Mouse (Mus musculus): ENCODE data around the gene Rbm28. TPM values are rescaled to one million over a fixed set of nuclear protein-coding genes. Genes with fewer than 3 reads are reported as not detected.

Rbm28 gene
- polyA plus RNA-seq (2014; fragmentation: Nextera tagmentation; extraction: Ambion mirVana), result 48.4 and 54.6 TPM in 2 replicates

DNA sequence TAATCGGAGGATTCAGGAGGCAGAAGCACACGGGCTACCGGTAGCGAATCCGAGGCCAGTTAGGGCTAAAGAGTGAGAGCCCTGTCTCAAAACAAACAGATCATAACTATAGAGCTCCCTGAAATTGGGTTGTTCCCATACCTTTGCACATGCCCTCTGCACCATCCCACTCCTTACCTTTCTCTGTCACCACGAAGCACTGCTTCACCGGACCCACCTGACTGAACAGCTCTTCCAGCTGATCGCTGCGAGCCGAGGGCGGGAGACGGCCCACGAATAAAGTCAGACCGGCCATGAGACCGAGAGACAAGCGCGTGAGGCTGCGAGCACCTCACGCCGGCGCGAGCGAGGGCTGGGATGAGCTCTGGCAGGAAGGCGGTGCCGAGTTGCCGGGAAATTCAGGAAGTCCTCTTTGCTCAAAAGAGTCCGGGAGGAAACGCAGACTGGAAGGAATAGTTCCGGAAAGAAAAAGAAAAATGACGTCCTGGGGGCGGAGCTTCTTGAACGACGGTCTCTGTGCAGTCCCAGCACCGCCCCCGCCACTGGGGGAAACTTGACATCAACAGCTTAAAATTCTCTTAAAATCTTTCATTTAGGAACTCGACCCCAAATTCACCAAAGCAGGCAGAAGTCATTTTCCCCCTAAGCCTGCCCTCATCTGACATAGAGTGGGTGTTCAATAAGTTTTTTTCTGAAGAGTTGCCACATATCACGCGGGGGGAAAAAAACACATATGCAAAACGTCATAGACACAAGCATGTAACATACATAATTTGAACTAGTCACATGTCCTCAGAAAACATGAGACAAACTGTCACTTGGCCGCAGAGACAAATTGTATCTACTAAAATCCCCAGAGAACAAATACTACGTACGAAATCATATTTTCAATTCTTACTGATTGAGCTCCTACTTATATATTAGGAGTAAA is at the start of gene Rbm28:
TSS of gene Rbm28 (minus strand) at position 693 of the 931 bp plus-strand sequence.
- ATAC-seq (replicated peaks; ENCODE audit: low FRiP score) (peak; percentile 85), DNase-seq (ENCODE audit: low spot score) (peak; percentile 84)
- Histone ChIP-seq H3K4me3 (ENCODE audit: low read depth, low read length) (peak within 1 kb of the TSS; percentile 75), H3K9ac (ENCODE audit: low read depth, low read length) (peak within 1 kb of the TSS; percentile 72), H3K9me3 (ENCODE audit: control insufficient read depth, low read length) (no peaks in the 10 kb centered on the region), H3K36me3 (ENCODE audit: control insufficient read depth, insufficient read depth, low read length) (0 out of 2 replicates have a peak, but pooled peaks cover 5% of the 10 kb centered on the region), H3K4me1 (replicated peaks; ENCODE audit: control insufficient read depth, insufficient read depth, low read length) (0 out of 2 replicates have a peak, but pooled peaks cover 7% of the 10 kb centered on the region), H3K27me3 (replicated peaks; ENCODE audit: control insufficient read depth, insufficient read depth, low read length) (peaks cover 22% of the 10 kb centered on the region), H3K27ac (ENCODE audit: low read depth, low read length) (no peak within 1 kb of the TSS), H3K4me2 (peak within 1 kb of the TSS; percentile 64)
- WGBS, result 8% methylated on average over 42 of the region's 42 CpGs

DNA sequence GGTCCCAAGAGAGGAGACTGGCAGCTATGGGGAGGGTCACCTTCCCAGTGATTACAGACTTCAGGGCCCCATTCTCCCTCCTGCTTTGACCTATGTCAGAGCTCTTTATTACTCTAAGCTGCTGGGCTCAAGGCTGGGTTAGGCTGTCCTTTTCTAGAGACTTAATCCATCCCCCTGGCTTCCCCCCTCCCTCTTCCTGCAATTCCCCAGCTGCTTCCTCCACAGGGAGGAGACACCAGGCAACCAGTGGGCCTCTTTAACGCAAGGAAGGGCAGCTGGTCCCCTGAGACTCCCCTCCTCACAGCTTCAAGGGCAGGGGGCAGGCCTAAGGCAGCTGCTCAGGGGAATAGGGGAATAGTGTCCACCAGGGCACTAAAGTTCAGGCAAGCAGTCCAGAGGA is 49.4 kb upstream of the Rbm28 start:
- H3K27ac ChIP-seq (ENCODE audit: low read depth, low read length), result no peak overlapping the region
- DNase-seq (ENCODE audit: low spot score), result no peak
- H3K9me3 ChIP-seq (ENCODE audit: control insufficient read depth, low read length), result no peaks in the 10 kb centered on the region
- H3K27me3 ChIP-seq (replicated peaks; ENCODE audit: control insufficient read depth, insufficient read depth, low read length), result peaks cover 19% of the 10 kb centered on the region
- WGBS, result 12% methylated on average over 1 of the region's 1 CpGs
- no peak overlapping the region for H3K9ac ChIP-seq (ENCODE audit: low read depth, low read length)
- H3K4me3 ChIP-seq (ENCODE audit: low read depth, low read length), result no peak overlapping the region
- no peak for ATAC-seq (replicated peaks; ENCODE audit: low FRiP score)
- H3K36me3 ChIP-seq (ENCODE audit: control insufficient read depth, insufficient read depth, low read length), result no peaks in the 10 kb centered on the region
- H3K4me1 ChIP-seq (replicated peaks; ENCODE audit: control insufficient read depth, insufficient read depth, low read length), result peaks cover 23% of the 10 kb centered on the region
- no peak overlapping the region for H3K4me2 ChIP-seq

DNA sequence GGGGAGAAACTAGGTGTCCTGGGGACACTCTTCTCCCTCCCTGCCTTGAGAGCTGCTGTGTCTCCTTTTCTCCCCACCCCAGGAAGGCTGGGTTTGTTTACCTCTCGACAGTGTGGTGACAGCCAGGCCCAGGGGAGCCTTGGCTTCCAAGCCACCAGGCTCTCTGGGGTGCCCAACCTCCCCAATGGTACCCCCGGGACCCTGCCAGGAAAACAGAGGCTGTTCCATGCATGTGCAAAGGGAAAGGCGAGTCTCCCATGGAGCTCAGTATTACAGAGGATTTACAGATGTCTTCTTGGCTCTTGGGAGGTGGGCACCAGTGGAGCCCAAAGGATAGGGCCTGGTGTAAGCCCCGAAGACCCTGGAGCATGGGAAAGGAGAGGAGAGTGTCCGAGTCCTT is 48.6 kb upstream of the Rbm28 start:
- no peak for ATAC-seq (replicated peaks; ENCODE audit: low FRiP score)
- Histone ChIP-seq H3K9ac (ENCODE audit: low read depth, low read length) (no peak overlapping the region), H3K36me3 (ENCODE audit: control insufficient read depth, insufficient read depth, low read length) (no peaks in the 10 kb centered on the region), H3K27ac (ENCODE audit: low read depth, low read length) (no peak overlapping the region), H3K4me1 (replicated peaks; ENCODE audit: control insufficient read depth, insufficient read depth, low read length) (peaks cover 23% of the 10 kb centered on the region), H3K27me3 (replicated peaks; ENCODE audit: control insufficient read depth, insufficient read depth, low read length) (peaks cover 19% of the 10 kb centered on the region), H3K9me3 (ENCODE audit: control insufficient read depth, low read length) (no peaks in the 10 kb centered on the region), H3K4me2 (no peak overlapping the region), H3K4me3 (ENCODE audit: low read depth, low read length) (no peak overlapping the region)
- WGBS, result 58% methylated on average over 5 of the region's 5 CpGs
- no peak for DNase-seq (ENCODE audit: low spot score)

DNA sequence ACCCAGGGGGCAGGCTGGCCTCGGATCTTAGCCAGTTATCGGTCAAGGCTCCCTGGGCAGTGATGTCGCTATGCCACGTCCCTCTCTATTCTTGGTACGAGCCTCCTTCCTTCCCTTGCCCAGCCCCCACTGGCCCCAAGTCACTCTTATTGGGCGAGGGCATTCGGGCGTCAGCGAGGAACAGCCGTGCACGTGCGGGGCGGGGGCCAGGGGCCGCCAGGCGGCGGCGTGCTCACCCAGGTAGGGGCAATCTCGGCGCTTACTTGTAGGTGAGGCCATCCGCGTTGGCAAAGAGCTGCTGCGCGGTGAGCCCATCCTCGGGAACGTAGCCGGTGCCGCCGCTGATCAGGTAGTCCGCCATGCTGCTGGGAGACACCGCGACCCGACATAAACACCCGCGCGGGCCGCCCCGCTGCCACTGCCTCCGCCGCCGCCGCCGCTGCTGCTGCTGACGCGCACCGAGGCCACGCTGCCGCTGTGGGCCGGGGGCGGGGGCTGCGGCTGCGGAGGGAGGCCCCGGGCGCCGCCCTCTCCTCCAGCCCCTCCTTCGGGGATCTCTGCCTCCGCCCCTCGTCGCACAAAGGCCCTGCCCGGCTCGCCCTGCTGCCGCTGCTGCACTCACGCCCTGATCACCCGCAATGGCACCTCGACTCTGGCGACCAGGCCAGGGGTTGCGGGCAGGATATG is 47.1 kb upstream of the Rbm28 start:
- H3K27me3 ChIP-seq (replicated peaks; ENCODE audit: control insufficient read depth, insufficient read depth, low read length), result peaks cover 19% of the 10 kb centered on the region
- H3K27ac ChIP-seq (ENCODE audit: low read depth, low read length), result no peak overlapping the region
- peak overlapping the region; percentile 95 for H3K4me2 ChIP-seq
- H3K9me3 ChIP-seq (ENCODE audit: control insufficient read depth, low read length), result no peaks in the 10 kb centered on the region
- no peaks in the 10 kb centered on the region for H3K36me3 ChIP-seq (ENCODE audit: control insufficient read depth, insufficient read depth, low read length)
- peak overlapping the region; percentile 69 for H3K9ac ChIP-seq (ENCODE audit: low read depth, low read length)
- H3K4me1 ChIP-seq (replicated peaks; ENCODE audit: control insufficient read depth, insufficient read depth, low read length), result peaks cover 23% of the 10 kb centered on the region
- peak; percentile 78 for ATAC-seq (replicated peaks; ENCODE audit: low FRiP score)
- peak; percentile 80 for DNase-seq (ENCODE audit: low spot score)
- 1% methylated on average over 63 of the region's 66 CpGs for WGBS
- peak overlapping the region; percentile 66 for H3K4me3 ChIP-seq (ENCODE audit: low read depth, low read length)

DNA sequence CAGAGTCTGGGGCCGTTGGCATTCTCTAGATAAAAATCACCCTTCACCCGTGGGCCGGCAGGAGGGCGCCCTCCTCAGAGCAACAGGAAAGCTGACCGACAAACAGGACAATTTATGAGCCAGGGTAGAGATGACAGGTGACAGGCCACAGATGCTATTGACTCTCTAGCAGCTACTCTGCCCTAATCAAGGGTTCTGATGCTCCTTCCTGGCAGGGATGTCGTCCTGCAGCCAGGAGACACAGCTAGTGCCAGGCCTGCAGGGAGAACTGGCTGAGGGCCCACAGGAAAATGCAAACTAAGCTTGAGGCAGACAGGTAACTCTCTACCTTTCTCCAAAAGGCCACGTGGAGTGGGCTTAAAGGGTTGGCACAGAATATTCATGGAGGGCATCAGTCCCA is 46.3 kb upstream of the Rbm28 start:
- peaks cover 19% of the 10 kb centered on the region for H3K27me3 ChIP-seq (replicated peaks; ENCODE audit: control insufficient read depth, insufficient read depth, low read length)
- H3K27ac ChIP-seq (ENCODE audit: low read depth, low read length), result no peak overlapping the region
- H3K9me3 ChIP-seq (ENCODE audit: control insufficient read depth, low read length), result no peaks in the 10 kb centered on the region
- 19% methylated on average over 7 of the region's 7 CpGs for WGBS
- H3K4me3 ChIP-seq (ENCODE audit: low read depth, low read length), result peak overlapping the region; percentile 66
- DNase-seq (ENCODE audit: low spot score) (no peak), ATAC-seq (replicated peaks; ENCODE audit: low FRiP score) (no peak)
- H3K4me1 ChIP-seq (replicated peaks; ENCODE audit: control insufficient read depth, insufficient read depth, low read length), result peaks cover 21% of the 10 kb centered on the region
- H3K36me3 ChIP-seq (ENCODE audit: control insufficient read depth, insufficient read depth, low read length), result no peaks in the 10 kb centered on the region
- H3K4me2 ChIP-seq, result peak overlapping the region; percentile 95
- H3K9ac ChIP-seq (ENCODE audit: low read depth, low read length), result peak overlapping the region; percentile 69; the same call in 1 of the 2 replicates

DNA sequence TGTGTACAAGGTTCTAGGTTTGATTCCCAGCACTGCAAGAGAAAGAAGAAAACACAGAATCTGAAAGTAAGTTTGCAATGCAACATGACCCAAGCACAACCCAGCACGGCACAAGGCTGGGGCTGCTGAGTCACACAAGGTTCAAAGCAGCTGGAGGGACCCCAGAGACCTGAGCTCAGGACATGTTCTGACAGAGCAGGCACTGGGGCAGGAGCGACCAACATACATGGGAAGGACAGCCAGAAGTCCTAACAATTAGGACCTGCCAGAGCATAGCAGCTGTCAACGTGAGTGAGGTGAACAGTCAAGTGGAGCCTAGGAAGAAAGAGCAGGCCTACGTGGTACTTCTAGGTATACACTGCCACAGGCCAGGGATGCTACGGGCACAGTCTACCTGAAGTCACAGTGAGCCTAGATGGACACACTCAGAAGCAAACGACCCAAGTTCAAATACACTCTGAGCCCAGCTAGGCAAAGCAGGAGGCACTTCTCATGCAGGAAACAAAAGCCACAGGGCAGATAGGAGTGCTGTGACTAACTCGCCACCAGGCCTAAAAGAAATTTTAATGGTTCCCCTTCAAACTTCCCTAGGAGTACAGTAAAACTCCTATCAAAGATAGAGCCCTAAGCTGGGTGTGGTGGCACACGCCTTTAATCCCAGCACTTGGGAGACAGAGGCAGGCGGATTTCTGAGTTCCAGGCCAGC is 45.6 kb upstream of the Rbm28 start:
- H3K4me1 ChIP-seq (replicated peaks; ENCODE audit: control insufficient read depth, insufficient read depth, low read length), result peaks cover 21% of the 10 kb centered on the region
- no peak for DNase-seq (ENCODE audit: low spot score)
- peaks cover 19% of the 10 kb centered on the region for H3K27me3 ChIP-seq (replicated peaks; ENCODE audit: control insufficient read depth, insufficient read depth, low read length)
- no peak overlapping the region for H3K4me2 ChIP-seq
- WGBS, result 70% methylated on average over 9 of the region's 9 CpGs
- no peaks in the 10 kb centered on the region for H3K36me3 ChIP-seq (ENCODE audit: control insufficient read depth, insufficient read depth, low read length)
- H3K9ac ChIP-seq (ENCODE audit: low read depth, low read length), result no peak overlapping the region
- H3K4me3 ChIP-seq (ENCODE audit: low read depth, low read length), result no peak overlapping the region
- no peak overlapping the region for H3K27ac ChIP-seq (ENCODE audit: low read depth, low read length)
- no peaks in the 10 kb centered on the region for H3K9me3 ChIP-seq (ENCODE audit: control insufficient read depth, low read length)
- ATAC-seq (replicated peaks; ENCODE audit: low FRiP score), result no peak

DNA sequence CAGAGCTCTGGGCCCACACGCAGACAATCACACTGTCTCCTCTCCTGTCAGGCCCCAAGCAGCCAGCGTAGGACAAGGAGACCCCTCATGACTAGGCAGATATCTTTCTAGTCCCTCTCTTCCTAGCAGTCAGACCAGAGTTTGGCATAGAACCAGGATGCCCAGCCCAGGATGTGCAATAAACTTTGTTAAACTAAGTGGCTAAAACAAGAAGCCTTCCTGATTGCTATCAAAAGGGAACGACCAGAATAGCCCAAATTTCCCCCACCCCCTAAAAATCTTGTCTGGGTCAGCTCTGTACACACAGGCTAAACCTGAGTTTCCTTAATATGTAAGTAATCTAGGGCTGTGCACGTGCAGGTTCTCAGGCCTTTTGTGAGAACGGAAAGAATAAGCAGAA is 43.4 kb upstream of the Rbm28 start:
- no peak overlapping the region for H3K4me3 ChIP-seq (ENCODE audit: low read depth, low read length)
- H3K27me3 ChIP-seq (replicated peaks; ENCODE audit: control insufficient read depth, insufficient read depth, low read length), result peaks cover under 1% of the 10 kb centered on the region; the same call in 1 of the 2 replicates
- no peak overlapping the region for H3K4me2 ChIP-seq
- H3K36me3 ChIP-seq (ENCODE audit: control insufficient read depth, insufficient read depth, low read length), result no peaks in the 10 kb centered on the region; the same call in 1 of the 2 replicates
- no peaks in the 10 kb centered on the region for H3K9me3 ChIP-seq (ENCODE audit: control insufficient read depth, low read length)
- peaks cover 11% of the 10 kb centered on the region; the same call in 1 of the 2 replicates for H3K4me1 ChIP-seq (replicated peaks; ENCODE audit: control insufficient read depth, insufficient read depth, low read length)
- 70% methylated on average over 5 of the region's 5 CpGs for WGBS
- ATAC-seq (replicated peaks; ENCODE audit: low FRiP score) (no peak), DNase-seq (ENCODE audit: low spot score) (peak; percentile 27)
- H3K9ac ChIP-seq (ENCODE audit: low read depth, low read length), result no peak overlapping the region
- H3K27ac ChIP-seq (ENCODE audit: low read depth, low read length), result no peak overlapping the region

DNA sequence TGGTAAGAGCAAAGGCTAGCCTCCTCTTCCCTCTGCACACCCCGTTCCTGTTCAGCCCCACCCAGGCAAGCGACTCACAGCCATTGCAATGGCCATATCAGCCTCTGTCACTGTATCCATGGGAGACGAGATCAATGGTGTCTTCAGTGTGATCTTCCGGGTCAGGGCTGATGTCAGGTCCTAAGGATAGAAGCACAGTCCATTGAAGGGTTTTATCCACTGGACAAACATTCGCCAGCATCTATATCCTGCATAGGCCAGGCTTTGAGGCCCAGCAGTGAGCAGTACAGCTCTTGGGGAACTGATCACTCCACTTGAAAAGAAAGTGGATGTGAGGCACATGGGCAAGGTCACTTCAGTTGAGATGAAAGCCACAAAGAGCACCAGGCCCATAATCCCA is 42.2 kb upstream of the Rbm28 start:
- no peak overlapping the region for H3K9ac ChIP-seq (ENCODE audit: low read depth, low read length)
- 79% methylated on average over 5 of the region's 5 CpGs for WGBS
- H3K27ac ChIP-seq (ENCODE audit: low read depth, low read length), result no peak overlapping the region
- no peaks in the 10 kb centered on the region for H3K9me3 ChIP-seq (ENCODE audit: control insufficient read depth, low read length)
- H3K4me3 ChIP-seq (ENCODE audit: low read depth, low read length), result no peak overlapping the region
- no peak overlapping the region for H3K4me2 ChIP-seq
- H3K36me3 ChIP-seq (ENCODE audit: control insufficient read depth, insufficient read depth, low read length), result no peaks in the 10 kb centered on the region; the same call in 1 of the 2 replicates
- peak; percentile 28 for DNase-seq (ENCODE audit: low spot score)
- no peaks in the 10 kb centered on the region for H3K27me3 ChIP-seq (replicated peaks; ENCODE audit: control insufficient read depth, insufficient read depth, low read length)
- no peak for ATAC-seq (replicated peaks; ENCODE audit: low FRiP score)
- H3K4me1 ChIP-seq (replicated peaks; ENCODE audit: control insufficient read depth, insufficient read depth, low read length), result peaks cover 8% of the 10 kb centered on the region; the same call in 1 of the 2 replicates
